Mouse (Mus musculus) right cerebral cortex, adult 18-20 months (tissue): Measurements from ENCODE around the gene Faap20.
A peak's percentile ranks its signal among the peaks of the same experiment; 100 is the strongest.

Experiments used
- DNase-seq: peaks from one replicate; pipeline ENCODE4 v3.0.0; 2022; ENCODE audit warnings: mixed read lengths

Faap20 gene

DNA sequence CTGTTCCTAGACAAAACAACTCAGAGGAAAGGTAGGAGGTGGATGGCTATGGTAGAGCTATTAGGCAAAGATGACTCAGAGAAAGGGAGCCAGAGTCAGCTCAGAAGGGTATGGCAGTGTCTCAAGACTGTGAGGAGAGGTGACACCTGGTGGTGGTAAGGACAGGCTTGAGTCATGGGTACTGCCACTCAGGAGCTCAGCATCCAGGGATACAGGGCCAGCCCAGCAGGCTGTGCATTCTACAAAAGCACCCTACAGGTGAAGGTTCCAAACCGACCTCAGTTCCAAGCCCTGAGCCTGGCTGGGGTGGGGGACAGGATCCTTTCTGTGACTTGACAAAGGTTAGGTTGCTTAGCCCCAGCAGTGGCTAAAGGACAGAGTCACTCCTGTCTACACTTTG lies 39.0 kb downstream of the Faap20 start:
- no peak for DNase-seq

DNA sequence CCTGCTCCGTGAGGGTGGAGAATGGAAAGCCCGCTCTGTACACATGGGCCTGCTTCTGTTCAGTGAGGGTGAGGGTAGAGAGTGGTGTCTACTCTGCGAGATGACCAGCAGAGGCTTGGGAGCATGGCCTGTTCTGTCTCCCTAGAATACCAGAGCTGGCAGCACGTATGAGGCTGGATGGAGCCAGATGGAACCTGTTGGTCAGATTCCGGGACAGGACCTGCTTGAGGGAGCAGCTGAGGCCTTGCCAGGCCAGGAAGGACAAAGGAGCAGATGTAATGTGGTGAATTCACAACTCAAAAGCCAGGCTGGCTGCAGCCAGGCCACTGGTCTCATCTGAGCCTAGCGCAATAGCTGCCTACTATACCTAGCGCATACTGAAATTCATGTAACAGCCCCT lies 40.4 kb downstream of the Faap20 start:
- no peak for DNase-seq

DNA sequence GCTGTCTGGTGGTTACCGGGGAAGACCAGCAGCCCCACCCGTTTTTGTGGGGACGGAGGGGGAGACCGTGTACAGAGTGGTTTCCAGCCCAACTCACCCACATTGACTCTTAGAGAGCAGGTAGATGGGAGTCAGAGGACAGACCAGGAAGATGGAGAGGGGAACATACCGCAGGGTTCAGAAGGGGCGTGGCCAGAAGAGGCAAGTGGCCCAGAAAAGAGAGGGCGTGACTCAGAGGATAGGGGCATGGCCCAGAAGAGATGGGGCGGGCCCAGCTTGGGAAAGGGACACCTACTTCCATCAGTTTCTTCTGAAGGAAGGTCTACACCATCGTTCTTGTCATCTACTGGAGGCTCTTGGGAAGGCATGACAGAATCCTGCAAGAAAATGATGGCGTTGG lies 43.3 kb downstream of the Faap20 start:
- no peak for DNase-seq

DNA sequence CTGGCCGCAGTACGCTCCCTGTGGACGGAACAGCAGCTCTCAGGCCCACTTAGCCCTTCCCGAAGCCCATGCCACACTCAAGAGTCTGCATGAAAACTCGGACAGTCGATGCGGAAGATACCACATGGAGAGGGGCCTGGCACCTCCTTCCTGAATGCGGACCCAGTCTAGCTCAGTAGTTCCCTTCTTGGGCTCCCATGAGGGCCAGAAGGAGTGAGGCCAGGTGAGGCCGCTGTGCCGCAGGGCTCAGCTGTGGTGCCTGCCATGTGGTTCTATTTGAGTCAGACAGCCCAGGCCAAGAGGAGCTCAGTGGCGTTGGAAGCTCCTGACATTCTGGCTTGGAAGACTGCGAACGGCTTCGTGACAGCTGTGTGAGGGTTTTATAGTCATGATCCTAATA lies 44.8 kb downstream of the Faap20 start:
- DNase-seq = no peak

DNA sequence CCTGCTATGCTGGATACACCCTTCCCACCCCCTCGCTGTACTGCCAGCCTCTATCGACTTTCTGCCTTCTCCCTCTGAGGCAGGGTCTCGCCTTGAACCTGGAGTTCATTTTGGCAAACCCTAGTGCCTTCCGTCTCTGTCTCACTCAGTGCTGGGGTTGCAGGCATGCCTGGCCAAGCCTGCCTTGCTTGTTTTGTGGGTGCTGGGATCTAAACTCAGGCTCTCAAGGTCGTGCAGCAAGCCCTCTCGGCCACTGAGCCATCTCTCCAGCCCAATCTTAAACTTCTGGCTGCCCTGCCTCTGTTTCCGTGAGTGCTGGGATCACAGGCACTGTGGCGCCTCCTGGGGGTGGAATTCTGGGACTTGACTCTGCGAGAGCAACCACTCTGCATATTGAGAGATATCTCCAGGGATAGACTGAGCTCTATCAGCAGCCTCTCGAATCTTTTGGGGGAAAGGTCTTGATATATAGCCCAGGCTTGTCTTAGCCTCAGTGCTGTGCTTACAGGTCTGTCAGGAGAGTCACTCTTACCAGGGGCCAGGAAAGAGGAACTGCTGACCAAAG lies 45.5 kb downstream of the Faap20 start:
- no peak for DNase-seq

DNA sequence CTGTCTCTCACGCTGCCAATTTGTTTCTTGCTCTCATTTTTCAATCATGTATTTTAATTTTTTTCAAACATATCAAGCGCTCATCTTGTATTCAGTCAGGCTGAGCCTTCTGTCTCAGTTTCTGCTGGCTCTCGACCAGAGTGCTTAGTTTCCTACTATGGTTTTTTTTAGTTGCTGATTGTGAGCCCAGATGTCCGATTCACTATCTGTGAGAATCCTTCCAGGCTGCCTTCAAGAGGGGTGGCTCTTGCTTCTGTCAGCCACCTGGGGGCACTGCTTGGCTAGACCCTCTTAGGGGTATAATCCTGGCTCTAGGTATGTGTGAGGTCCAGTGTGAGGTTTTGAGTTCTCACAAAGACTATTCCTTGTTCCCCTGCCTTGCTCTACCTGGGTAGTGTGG lies 46.4 kb downstream of the Faap20 start:
- peak; percentile 82 for DNase-seq

DNA sequence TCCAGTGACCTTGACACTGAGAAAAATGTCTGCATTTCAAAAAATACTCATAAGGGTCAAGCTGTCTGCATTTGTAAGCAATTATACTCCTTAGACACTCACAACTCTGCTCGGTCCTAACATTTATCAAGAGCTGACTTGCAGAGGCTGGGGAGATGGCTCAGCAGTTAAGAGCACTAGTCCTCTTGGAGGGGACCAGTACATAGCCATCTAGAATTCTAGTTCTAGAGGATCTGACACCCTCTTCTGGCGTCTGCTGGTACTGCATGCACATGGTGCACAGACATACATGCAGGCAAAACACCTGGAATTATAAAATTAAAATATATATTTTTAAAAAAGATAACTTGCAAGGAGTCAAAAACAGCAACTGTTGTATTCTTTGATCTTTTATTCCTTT lies 47.5 kb downstream of the Faap20 start:
- no peak for DNase-seq

DNA sequence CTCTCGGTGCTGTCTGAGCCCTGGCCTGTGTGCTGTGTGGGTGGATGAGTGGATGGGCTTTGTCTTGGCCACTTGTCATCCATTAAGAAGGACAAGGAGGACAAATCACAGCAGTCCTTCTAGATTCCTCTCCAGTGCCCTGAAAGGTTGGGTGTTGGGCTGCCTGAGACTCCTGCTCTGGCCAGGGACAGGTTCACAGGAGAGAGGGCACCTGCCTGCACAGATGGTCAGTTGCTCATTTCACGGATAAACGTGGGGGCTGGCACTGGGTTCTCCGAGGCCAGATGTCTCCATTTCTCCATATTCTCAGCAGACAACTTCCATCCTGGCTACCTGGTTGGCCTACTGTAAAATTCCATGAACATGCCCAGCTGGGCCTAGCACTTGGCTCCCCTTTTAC lies 49.2 kb downstream of the Faap20 start:
- no peak for DNase-seq

DNA sequence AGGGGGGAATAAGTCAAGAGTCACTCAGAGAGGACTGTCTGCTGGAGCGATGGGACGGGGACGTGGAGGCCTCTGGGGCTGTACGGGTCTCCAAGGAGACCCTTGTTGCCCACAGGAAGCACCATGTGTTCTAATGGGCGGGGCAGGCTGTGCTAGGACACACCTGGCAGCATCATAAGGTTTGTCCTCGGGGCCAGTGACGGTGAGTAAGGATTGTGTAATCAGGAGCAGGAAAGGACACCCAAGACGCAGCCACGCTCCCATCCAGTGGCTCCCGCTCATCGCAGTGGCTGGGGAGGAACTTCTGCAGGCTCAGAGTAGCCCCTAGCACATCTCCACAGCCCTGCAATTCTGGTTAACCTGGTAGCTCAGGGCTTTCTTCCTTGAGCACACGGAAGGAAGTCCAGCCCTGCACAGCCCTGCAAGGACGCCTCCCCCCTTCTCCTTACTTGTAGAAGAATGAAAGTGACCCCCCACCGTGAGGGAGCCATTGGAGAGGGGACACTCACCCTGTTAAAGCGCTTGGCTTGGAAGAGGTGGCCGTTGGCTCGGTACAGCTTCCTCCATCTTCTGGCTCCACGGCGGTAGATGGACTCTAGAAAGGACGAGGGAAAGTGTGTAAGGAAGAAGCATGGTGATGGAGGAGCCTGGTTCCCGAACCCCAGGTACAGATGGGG lies 51.0 kb downstream of the Faap20 start:
- no peak for DNase-seq

DNA sequence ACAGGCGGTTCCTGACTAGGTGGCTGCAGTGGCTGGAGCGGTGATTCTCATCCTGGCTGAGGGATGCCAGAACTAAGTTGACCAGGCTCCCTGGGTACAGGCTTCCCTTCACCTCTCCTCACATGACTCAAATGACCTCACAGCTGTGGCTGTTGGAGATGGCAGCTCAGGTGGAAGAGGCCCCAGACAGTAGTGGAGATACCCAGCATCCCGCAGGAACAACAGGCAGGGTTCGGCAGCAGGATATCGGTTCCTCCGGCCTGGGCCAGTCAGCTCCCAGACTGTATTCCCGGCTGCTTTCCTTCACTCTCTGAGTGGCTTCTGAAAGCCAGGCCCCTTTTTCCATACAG lies 51.5 kb downstream of the Faap20 start:
- DNase-seq = no peak

DNA sequence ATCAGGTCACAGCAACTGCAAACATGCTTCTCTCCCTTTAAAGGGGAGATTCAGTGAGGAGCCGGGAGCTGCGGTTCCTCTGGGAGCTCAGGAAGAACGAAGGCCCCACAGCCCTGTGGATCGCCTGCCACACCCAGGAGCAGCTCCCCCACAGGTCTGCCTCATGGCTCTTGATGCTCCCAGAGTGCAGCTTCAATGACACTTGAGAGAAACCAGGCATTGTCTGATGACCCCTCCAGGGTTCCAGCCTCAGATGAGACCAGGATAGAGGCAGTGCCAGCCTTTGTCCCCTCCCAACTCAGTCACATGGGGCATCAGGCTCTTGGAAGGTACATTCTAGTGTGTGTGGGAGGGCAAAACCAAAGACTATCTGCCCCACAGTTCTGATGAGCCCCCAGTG lies 52.4 kb downstream of the Faap20 start:
- DNase-seq = no peak

DNA sequence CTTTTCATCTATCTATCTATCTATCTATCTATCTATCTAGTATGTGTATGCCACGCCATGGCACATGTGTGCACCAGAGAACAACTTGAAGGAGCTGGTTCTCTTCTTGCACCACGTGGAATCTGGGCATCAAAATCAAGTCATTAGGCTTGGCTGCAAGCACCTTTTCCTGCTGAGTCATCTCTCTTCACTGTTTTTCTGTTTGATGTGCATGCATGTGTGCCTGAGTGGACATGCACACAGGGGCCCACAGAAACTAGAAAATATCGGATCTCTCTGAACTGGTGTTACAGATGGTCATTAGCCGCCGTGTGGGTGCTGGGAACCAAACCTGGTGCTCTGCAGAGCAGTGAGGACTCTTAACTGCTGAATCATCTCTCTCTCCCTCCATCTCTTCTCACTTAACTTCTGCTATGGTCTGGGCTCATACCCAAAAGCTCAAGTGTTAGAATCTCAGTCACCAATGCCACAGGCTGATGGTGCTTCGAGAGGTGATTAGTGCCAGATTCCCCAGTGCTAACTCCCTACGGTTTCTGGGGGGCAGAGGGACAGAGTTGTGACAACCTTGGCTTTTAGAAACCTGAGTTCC lies 55.0 kb downstream of the Faap20 start:
- no peak for DNase-seq

DNA sequence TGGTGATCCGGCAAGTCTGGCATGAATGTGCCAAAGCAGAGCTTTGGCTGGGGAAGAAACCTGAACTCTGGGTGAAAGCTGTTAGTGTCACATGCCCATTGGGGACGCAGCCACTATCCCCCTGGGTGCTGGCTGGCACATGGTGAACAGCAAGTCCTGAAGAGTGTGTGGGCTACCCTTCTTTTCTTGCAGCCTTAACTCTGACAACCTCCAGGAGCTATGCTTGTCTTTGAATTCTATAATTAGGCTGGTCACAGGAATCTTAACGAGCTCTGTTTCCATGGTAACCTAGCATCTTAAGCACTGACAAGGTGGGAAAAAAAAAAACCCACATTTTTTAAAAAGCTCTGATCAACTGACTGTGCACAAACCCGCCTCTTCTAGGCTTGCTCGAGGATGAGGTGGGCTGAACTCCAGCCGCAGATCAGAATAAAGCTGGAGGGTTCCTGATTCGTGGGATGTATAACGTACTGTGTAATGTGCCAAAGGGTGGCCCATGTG lies 56.0 kb downstream of the Faap20 start:
- DNase-seq = peak; percentile 85
